36 mouse cellular contexts compared by ENCODE assay signal in the genomic region with DNA sequence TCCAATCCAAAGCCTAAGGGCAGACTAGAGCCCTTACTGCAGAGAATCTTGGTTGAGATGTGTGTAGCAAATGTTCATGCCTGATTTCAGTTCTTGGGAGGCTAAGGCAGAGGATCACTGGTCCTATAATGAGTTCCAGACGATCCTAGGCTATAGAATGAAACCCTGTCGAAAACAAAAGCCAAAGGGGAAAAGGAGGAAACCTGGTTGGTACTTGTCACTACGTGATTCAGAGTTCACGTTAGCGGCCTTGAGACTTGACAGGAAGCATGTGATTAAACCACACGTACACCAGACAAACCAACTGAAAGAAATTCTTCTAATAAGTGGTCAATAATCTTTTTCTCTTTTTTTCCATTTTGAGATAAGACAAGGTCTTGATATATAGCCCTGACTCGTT. TPM values are rescaled to one million over a fixed set of nuclear protein-coding genes. Genes with fewer than 3 reads are reported as not detected.
DNase-seq lines count a peak whose midpoint lies in the region; ATAC-seq lines count a peak whose summit lies in the region.
"Had no signal": no experiment of that assay in that cellular context is flagged by ENCODE, and none has a peak within 500 bp of the region (broad histone marks: within the 10 kb centered on the region; RNA-seq: fewer than 3 reads in every experiment).

No protein-coding gene starts in this region.

- ATAC-seq in CD4-positive, CD25-positive, alpha-beta regulatory T cell, adult 4 months = peak; percentile 91
- peak; percentile 46 for ATAC-seq in megakaryocyte progenitor cell, adult 5-6 weeks (replicated peaks; ENCODE audit: poor library complexity)
- ATAC-seq: forebrain, embryonic 13.5 days; lung, postnatal 0 days; midbrain, embryonic 16.5 days had no signal

- peak; percentile 45 for DNase-seq in embryo, embryonic 10.5 days (ENCODE audit: low spot score)
- no peak for DNase-seq in embryo, embryonic 10 days (ENCODE audit: low spot score)
- DNase-seq in forelimb bud, embryonic 11.5 days (ENCODE audit: low read depth, low spot score) = peak; percentile 52
- DNase-seq in cerebellum, postnatal 14 days = no peak
- no peak for DNase-seq in thymus, postnatal 14 days
- DNase-seq in urinary bladder, postnatal 36 days (ENCODE audit: low spot score in 2 of 2) = no peak
- DNase-seq: adrenal gland, postnatal 25 days; cerebellum, adult 11-12 months; cerebellum, postnatal 25 days; gastrocnemius, postnatal 25 days; heart, adult 18-20 months; heart, postnatal 36 days; kidney, adult 18-20 months; kidney, postnatal 4 days; layer of hippocampus, postnatal 36 days; left cerebral cortex, postnatal 4 days; liver, embryonic 13.5 days; lung, adult 18-20 months; lung, postnatal 4 days; right cerebral cortex, adult 18-20 months; spleen, adult 18-20 months; thymus, adult 2 months; thymus, postnatal 4 days had no signal

RNA-seq across cellular contexts. Expression of gene Srrm2, which starts 7.0 kb away (rescaled TPM):
- polyA plus RNA-seq in CD4-positive, CD25-positive, alpha-beta regulatory T cell, adult 4 months (2017; shearing (Covaris generic)) = 100 to 1,000 TPM; 289 to 316 TPM
- total RNA-seq in megakaryocyte progenitor cell, adult 5-6 weeks (2015) = 298 and 382 TPM in 2 replicates
- 96.7 and 109 TPM in 2 replicates for total RNA-seq in megakaryocyte progenitor cell, adult 5-6 weeks (2017)

RNA-seq across cellular contexts. Expression of gene Flywch2, which starts 11.4 kb away (rescaled TPM):
- polyA plus RNA-seq in CD4-positive, CD25-positive, alpha-beta regulatory T cell, adult 4 months (2017; shearing (Covaris generic)) = 1 to 10 TPM; 3.4 to 3.5 TPM
- total RNA-seq in megakaryocyte progenitor cell, adult 5-6 weeks (2015) = 1.1 and 3.3 TPM in 2 replicates
- total RNA-seq in megakaryocyte progenitor cell, adult 5-6 weeks (2017) = not detected in 2 replicates
- total RNA-seq: CH12.LX; gastrocnemius, adult 18-20 months had no signal

RNA-seq across cellular contexts. Expression of gene Flywch1, which starts 25.9 kb away (rescaled TPM):
- polyA plus RNA-seq in CD4-positive, CD25-positive, alpha-beta regulatory T cell, adult 4 months (2017; shearing (Covaris generic)) = 10 to 100 TPM; 15.1 to 21.4 TPM
- 4.7 and 5.1 TPM in 2 replicates for total RNA-seq in megakaryocyte progenitor cell, adult 5-6 weeks (2015)
- 9.9 and 10.6 TPM in 2 replicates for total RNA-seq in megakaryocyte progenitor cell, adult 5-6 weeks (2017)

RNA-seq across cellular contexts. Expression of gene Elob, which starts 31.6 kb away (rescaled TPM):
- polyA plus RNA-seq in CD4-positive, CD25-positive, alpha-beta regulatory T cell, adult 4 months (2017; shearing (Covaris generic)) = 100 to 1,000 TPM; 600 to 664 TPM
- total RNA-seq in megakaryocyte progenitor cell, adult 5-6 weeks (2015) = 262 and 312 TPM in 2 replicates
- 108 and 112 TPM in 2 replicates for total RNA-seq in megakaryocyte progenitor cell, adult 5-6 weeks (2017)

RNA-seq across cellular contexts. Expression of gene Prss33, which starts 38.5 kb away (rescaled TPM):
- polyA plus RNA-seq in CD4-positive, CD25-positive, alpha-beta regulatory T cell, adult 4 months (2017; shearing (Covaris generic)) = not detected
- total RNA-seq in megakaryocyte progenitor cell, adult 5-6 weeks (2015) = not detected in 2 replicates
- total RNA-seq in megakaryocyte progenitor cell, adult 5-6 weeks (2017) = not detected in 2 replicates
- total RNA-seq: adrenal gland, postnatal 25 days; CH12.LX; gastrocnemius, adult 18-20 months; gastrocnemius, postnatal 25 days; heart, adult 18-20 months; heart, postnatal 36 days; layer of hippocampus, postnatal 36 days; megakaryocyte-erythroid progenitor cell, adult 5-6 weeks had no signal
- polyA plus RNA-seq: forebrain, embryonic 13.5 days; heart, embryonic 11.5 days; heart, embryonic 16.5 days; kidney, embryonic 16.5 days; limb, embryonic 15.5 days; liver, embryonic 13.5 days; lung, postnatal 0 days; neural tube, embryonic 12.5 days had no signal

Comparison
In these comparisons a context has a peak if more than half of its experiments do, and no peak if none do; other contexts are left out.
1. DNase-seq: peak in embryo, embryonic 10.5 days (single experiment) and forelimb bud, embryonic 11.5 days (single experiment); none in embryo, embryonic 10 days (single experiment), cerebellum, postnatal 14 days (0 of 2), thymus, postnatal 14 days (single experiment) and urinary bladder, postnatal 36 days (0 of 2).